Mouse (Mus musculus) midbrain, embryonic 15.5 days (tissue): ENCODE data around the gene Triml1. TPM values are rescaled to one million over a fixed set of nuclear protein-coding genes. Genes with fewer than 3 reads are reported as not detected.

Experiments
- polyA plus RNA-seq: library from polyadenylated mRNA; unstranded; fragments of >200 nt; fragmentation: Nextera tagmentation; extraction: Ambion mirVana; gene quantifications from 2 replicates; pipeline ENCODE4 v1.2.1, GENCODE M21; 2015

The Triml1 gene
- polyA plus RNA-seq, 1 experiment from 2014 or later, result not detected

Other genes with a start within 250 kb of the Triml1 start
- 0.09 TPM in 1 of 2 replicates, not detected in the other for gene Triml2, start 39.1 kb upstream of the Triml1 start, polyA plus RNA-seq
- gene Zfp42, start 165.5 kb upstream of the Triml1 start, polyA plus RNA-seq, result not detected in 2 replicates